Mouse (Mus musculus) liver, embryonic 12.5 days (tissue): Measurements from ENCODE around the gene Alkbh4. TPM values are rescaled to one million over a fixed set of nuclear protein-coding genes. Genes with fewer than 3 reads are reported as not detected.
"Not testable (repeated sequence)": the region's sequence is repeated elsewhere in the genome, so short reads cannot be mapped to it uniquely, and the experiment has no call there.

ENCODE experiments used
- ATAC-seq: fragments of 200-750 bp; cut with Nextera tagmentation; 2 replicates; pipeline ENCODE4 v1.8.0; 2017; ENCODE audit warnings: moderate number of reproducible peaks, mild to moderate bottlenecking, moderate library complexity
- H3K27ac ChIP-seq: fragments of 300-500 bp; sonication (generic); 2 replicates; pipeline ENCODE4 v1.5.1; 2016; ENCODE audit warnings: mild to moderate bottlenecking
- H3K27me3 ChIP-seq: fragments of 300-500 bp; sonication (generic); replicated peaks from 2 replicates; pipeline ENCODE4 v1.6.1; 2016; ENCODE audit warnings: mild to moderate bottlenecking, moderate library complexity
- H3K36me3 ChIP-seq: fragments of 300-500 bp; sonication (generic); 2 replicates; pipeline ENCODE4 v1.6.1; 2016; ENCODE audit warnings: mild to moderate bottlenecking, moderate library complexity
- H3K4me1 ChIP-seq: fragments of 300-500 bp; sonication (generic); 2 replicates; pipeline ENCODE4 v1.6.1; 2016
- H3K4me2 ChIP-seq: fragments of 300-500 bp; sonication (generic); 2 replicates; pipeline ENCODE4 v1.6.1; 2016; ENCODE audit warnings: mild to moderate bottlenecking, moderate library complexity
- H3K4me3 ChIP-seq: fragments of 300-500 bp; sonication (generic); 2 replicates; pipeline ENCODE4 v1.5.1; 2016; ENCODE audit warnings: mild to moderate bottlenecking, moderate library complexity
- H3K9ac ChIP-seq: fragments of 300-500 bp; sonication (generic); 2 replicates; pipeline ENCODE4 v1.6.1; 2016; ENCODE audit warnings: mild to moderate bottlenecking, moderate library complexity
- H3K9me3 ChIP-seq: fragments of 300-500 bp; sonication (generic); replicated peaks from 2 replicates; pipeline ENCODE4 v1.6.1; 2016; ENCODE audit warnings: mild to moderate bottlenecking, moderate library complexity
- WGBS: fragments of 180-500 bp; shearing (Covaris S2); methylation state at CpG from one replicate; pipeline ENCODE4 v1.1.7; 2016; ENCODE audit not compliant: insufficient replicate concordance; 5-methylcytosine and 5-hydroxymethylcytosine counted together
- polyA plus RNA-seq: library from polyadenylated mRNA; unstranded; fragments of >200 nt; fragmentation: Nextera tagmentation; extraction: Ambion mirVana; gene quantifications from 2 replicates; pipeline ENCODE4 v1.2.1, GENCODE M21; 2016

The Alkbh4 gene
- polyA plus RNA-seq, 1 experiment from 2014 or later: 18.8 TPM

DNA sequence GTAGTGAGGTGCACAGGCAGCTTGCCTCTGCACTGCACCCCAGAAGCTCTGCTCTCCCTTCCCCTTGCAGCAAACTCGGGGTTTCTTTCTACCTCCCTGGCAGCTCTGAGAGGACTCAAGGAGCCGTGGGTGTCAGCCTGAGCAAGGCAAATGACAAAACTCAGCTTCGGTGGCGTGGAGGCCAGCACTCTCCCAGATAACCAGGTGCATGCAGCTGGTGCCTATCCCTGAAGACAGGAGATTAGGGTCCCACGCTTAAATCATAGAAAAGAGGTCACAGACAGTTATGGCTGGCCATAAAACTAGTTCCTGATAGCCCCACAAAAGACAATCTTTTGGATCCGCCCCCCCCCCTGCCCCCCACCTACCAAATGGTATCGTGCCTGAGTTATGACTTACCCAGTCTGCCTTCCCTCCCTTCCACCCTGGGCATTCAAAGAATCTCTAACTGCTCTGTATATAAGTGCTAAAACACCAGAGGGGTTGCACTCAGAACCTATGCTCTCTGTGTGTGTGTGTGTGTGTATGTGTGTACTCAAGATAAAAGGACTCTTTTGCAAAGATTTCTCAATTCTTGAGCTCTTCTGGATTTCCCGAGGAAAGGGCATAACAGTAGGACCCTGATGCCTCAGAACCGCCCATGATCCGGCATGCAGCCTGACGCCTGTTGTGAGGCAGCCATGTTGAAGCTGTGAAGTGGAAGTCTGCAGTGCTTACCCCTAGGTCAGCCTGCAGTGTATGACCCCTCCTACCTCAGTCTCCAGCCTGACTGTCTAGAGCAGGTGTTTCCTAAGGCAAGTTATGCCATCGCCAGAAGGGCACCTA, 8.9 kb downstream of the Alkbh4 start:
- peaks cover 43% of the 10 kb centered on the region for H3K4me1 ChIP-seq

DNA sequence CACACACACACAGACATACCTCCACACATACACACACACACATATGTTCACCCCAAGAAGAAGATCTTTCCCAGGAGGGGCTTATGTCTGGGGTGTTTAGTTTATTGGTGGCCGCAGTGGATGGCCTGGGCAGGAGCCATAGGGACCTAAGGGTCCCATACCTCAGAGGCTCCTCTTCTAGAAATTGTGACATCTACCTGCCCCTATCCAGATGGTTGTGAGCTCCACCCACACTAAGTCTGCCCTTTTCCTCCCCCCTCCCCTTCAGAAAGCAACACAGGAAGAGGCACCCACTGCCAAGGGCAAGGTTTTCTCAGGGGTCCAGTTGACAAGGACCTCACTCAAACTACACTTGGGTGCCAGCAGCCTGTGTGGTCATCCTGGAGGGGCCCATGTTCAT, 11.0 kb downstream of the Alkbh4 start:
- ATAC-seq: no peak
- Histone ChIP-seq H3K27me3 (no peaks in the 10 kb centered on the region), H3K4me2 (no peak overlapping the region), H3K4me1 (peaks cover 42% of the 10 kb centered on the region), H3K36me3 (peaks cover 10% of the 10 kb centered on the region), H3K9ac (no peak overlapping the region), H3K4me3 (no peak overlapping the region), H3K27ac (no peak overlapping the region), H3K9me3 (peaks cover 6% of the 10 kb centered on the region; the same call in 1 of the 2 replicates)
- 72% methylated on average over 1 of the region's 1 CpGs for WGBS

More for the DNA sequence above, 8.9 kb downstream of the Alkbh4 start:
- peak overlapping the region; percentile 62 for H3K27ac ChIP-seq
- H3K9me3 ChIP-seq: peaks cover 6% of the 10 kb centered on the region; the same call in 1 of the 2 replicates
- no peak overlapping the region for H3K4me3 ChIP-seq
- 32% methylated on average over 12 of the region's 12 CpGs for WGBS
- H3K27me3 ChIP-seq: no peaks in the 10 kb centered on the region
- ATAC-seq: no peak
- H3K9ac ChIP-seq: no peak overlapping the region
- H3K4me2 ChIP-seq: 0 out of 2 replicates have a peak overlapping the region, but pooled peaks have one; percentile 12
- H3K36me3 ChIP-seq: peaks cover 30% of the 10 kb centered on the region

DNA sequence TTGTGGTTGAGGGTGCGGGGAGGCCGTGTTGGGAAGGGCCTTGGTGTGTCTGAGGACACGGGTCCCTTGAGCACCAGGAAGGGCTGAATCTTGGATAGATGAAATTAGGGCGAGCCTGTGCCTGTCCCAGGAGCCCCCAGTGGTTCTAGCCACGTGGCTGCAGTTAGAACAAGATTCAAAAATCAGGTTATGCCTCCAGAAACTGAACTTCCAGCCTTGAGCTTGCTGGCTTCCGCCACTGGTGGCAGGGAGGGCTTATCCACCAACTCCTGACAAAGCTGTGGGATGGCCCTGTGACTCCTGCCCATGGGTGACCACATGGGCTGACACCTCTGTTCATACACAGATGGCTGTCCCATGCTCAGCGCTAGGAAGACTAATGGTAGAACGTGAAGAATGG, 11.8 kb downstream of the Alkbh4 start:
- Histone ChIP-seq H3K4me1 (peaks cover 42% of the 10 kb centered on the region), H3K27me3 (no peaks in the 10 kb centered on the region), H3K36me3 (peaks cover 2% of the 10 kb centered on the region; the same call in 1 of the 2 replicates), H3K9me3 (peaks cover 1% of the 10 kb centered on the region; the same call in 1 of the 2 replicates), H3K4me3 (no peak overlapping the region), H3K9ac (no peak overlapping the region), H3K27ac (no peak overlapping the region), H3K4me2 (no peak overlapping the region)
- ATAC-seq: no peak
- WGBS: 53% methylated on average over 8 of the region's 8 CpGs

DNA sequence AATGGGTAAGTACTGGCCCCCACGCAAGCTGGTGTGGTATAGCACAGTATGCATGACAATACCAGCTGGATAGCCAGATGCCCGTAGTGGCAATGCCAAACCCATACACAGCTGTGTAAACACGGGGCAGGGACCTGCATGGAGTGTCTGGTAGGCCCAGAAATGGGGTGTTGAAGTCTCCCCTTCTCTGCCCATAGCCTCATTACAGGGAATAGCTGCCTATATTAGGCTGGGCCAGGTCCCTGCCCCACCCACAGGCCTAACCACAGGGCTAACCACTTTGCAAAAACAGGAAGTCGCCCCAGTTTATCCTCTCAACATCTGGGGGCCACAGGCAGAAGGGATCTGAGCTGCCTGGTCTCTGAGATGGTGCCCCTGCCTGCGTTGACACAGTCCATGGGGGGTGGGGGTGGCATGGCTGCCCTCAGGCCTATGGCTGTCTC, 13.2 kb downstream of the Alkbh4 start:
- H3K27me3 ChIP-seq, H3K9me3 ChIP-seq, H3K27ac ChIP-seq, H3K4me3 ChIP-seq, H3K9ac ChIP-seq, H3K4me2 ChIP-seq, H3K36me3 ChIP-seq: not testable (repeated sequence)
- 20% methylated on average over 5 of the region's 5 CpGs for WGBS
- peaks cover 40% of the 10 kb centered on the region for H3K4me1 ChIP-seq
- ATAC-seq: peak; percentile 69

DNA sequence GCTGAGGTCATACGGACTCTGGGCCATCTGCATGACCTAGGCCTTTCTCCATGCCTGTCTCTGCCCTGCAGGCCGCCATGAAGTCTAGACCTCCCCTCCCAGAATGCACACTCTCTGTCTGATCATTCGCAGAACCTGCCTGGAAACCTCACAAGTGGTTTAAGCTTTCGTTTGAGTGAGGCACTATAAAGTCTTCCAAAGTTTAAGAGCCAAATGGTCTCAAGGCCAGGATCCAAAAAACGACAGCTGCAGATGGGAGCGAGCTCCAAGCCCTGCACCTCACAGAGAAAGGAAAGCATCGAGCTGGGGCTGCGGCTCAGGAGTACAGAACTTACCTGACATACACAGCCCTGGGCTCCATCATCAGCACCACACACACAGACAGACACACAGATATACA, 16.4 kb downstream of the Alkbh4 start:
- no peak overlapping the region for H3K9ac ChIP-seq
- H3K9me3 ChIP-seq: no peaks in the 10 kb centered on the region
- no peaks in the 10 kb centered on the region for H3K36me3 ChIP-seq
- ATAC-seq: no peak
- no peak overlapping the region for H3K4me3 ChIP-seq
- H3K4me1 ChIP-seq: peaks cover 16% of the 10 kb centered on the region
- 68% methylated on average over 8 of the region's 8 CpGs for WGBS
- H3K27me3 ChIP-seq: no peaks in the 10 kb centered on the region
- H3K27ac ChIP-seq: no peak overlapping the region
- H3K4me2 ChIP-seq: no peak overlapping the region

DNA sequence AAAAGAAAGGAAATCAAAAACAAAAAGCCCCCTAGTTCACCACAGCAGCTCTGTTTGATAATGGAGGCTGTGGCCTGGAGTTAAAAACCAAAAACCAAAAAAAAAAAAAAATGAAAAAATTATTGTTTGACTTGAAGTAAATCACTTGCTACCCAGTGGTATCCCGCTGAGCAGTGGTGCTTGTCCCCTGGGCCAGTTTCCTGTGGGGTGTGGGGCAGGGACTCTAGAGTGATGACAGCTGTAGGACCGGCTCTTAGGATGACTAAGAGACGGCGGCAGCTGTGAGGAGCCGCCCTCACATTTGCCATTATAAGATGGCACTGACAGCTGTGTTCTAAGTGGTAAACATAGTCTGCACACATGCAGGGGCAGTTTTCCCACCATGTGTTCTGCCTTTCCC, 19.5 kb downstream of the Alkbh4 start:
- no peaks in the 10 kb centered on the region for H3K4me1 ChIP-seq
- no peak overlapping the region for H3K4me2 ChIP-seq
- no peak overlapping the region for H3K27ac ChIP-seq
- no peaks in the 10 kb centered on the region for H3K9me3 ChIP-seq
- ATAC-seq: no peak
- H3K36me3 ChIP-seq: peaks cover 4% of the 10 kb centered on the region
- 77% methylated on average over 5 of the region's 5 CpGs for WGBS
- H3K9ac ChIP-seq: no peak overlapping the region
- H3K4me3 ChIP-seq: no peak overlapping the region
- no peaks in the 10 kb centered on the region for H3K27me3 ChIP-seq

DNA sequence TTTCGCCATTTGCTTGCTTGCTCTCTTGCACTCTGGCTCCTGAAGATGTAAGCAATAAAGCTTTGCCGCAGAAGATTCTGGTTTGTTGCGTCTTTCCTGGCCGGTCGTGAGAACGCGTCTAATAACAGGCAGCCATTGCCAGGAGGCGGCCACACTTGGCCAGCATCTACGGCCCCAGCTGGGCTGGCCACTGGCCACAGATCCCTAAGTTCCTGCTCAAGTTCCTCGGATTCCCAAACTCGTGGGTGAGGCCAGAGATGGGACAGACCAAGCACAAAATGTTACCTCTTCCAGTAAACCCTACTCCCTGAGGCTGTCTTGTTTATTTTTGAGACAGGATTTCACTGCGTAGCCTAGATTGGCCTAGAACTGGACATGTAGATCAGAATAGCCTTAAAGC, 24.1 kb downstream of the Alkbh4 start:
- not testable (repeated sequence) for H3K4me2 ChIP-seq, H3K4me3 ChIP-seq, H3K27me3 ChIP-seq, H3K4me1 ChIP-seq, ATAC-seq, H3K9me3 ChIP-seq, H3K27ac ChIP-seq, H3K9ac ChIP-seq
- 83% methylated on average over 11 of the region's 12 CpGs for WGBS
- peaks cover 16% of the 10 kb centered on the region for H3K36me3 ChIP-seq

DNA sequence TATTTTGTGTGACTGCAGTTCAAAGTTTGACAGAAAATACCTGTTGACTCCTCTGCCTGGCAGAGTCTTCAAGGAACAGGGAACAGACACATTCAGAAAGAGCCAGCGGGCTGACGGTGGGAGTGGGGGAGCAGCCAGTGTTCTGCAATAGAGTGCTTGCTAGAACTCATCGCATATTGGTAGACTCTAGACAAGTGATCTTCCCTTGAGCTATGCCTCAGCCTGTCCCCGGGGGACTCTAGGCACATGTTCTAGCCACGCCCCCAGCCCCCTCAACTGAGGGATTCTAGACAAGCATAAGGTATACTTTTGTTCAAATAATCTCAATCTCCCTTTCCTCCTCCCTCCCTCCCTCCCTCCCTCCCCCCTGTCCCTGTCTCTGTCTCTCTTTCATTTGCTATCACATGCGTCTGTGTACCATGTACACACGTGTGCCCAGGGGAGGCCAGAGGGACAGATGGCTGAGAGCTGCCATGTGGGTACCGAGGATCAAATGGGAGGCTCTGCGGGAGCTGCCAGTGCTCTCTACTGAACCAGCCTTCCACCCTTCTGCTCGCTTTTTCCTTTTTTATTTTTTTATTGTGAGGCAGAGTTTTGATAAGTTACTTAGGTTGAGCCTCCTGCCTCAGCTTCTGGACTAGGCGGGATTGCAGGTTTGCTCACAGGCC, 28.0 kb downstream of the Alkbh4 start:
- H3K27ac ChIP-seq: no peak overlapping the region
- 73% methylated on average over 11 of the region's 11 CpGs for WGBS

DNA sequence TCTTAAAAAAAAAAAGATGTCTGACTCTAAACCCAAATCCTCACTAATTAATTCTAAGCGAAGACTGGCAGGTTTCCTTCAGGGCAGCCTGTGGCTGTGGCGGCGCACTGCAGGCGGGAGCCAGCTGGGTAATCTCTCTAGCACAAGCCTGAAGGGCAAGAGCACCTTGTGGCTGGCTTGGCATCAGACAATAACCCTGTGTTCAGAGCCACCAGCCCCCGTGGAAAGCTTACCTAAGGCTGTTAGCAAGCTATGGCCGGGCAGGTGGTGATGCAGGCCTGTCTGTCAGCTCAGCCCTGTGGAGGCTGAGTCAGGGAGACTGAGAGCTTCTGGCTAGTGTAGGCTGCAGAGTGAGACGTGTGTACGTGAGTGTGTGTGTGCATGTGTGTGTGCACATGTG, 29.3 kb downstream of the Alkbh4 start:
- WGBS: 80% methylated on average over 8 of the region's 8 CpGs
- Histone ChIP-seq H3K27ac (no peak overlapping the region), H3K4me3 (no peak overlapping the region), H3K4me1 (peaks cover 8% of the 10 kb centered on the region), H3K9me3 (peaks cover 6% of the 10 kb centered on the region; the same call in 1 of the 2 replicates), H3K4me2 (no peak overlapping the region), H3K36me3 (peaks cover 29% of the 10 kb centered on the region), H3K27me3 (no peaks in the 10 kb centered on the region), H3K9ac (no peak overlapping the region)
- ATAC-seq: no peak

More for the DNA sequence above, 28.0 kb downstream of the Alkbh4 start:
- H3K36me3 ChIP-seq: peaks cover 32% of the 10 kb centered on the region
- H3K9me3 ChIP-seq: peaks cover 6% of the 10 kb centered on the region; the same call in 1 of the 2 replicates
- H3K27me3 ChIP-seq: no peaks in the 10 kb centered on the region
- H3K4me1 ChIP-seq: no peaks in the 10 kb centered on the region
- no peak overlapping the region for H3K4me2 ChIP-seq
- H3K4me3 ChIP-seq: no peak overlapping the region
- ATAC-seq: no peak
- H3K9ac ChIP-seq: no peak overlapping the region

DNA sequence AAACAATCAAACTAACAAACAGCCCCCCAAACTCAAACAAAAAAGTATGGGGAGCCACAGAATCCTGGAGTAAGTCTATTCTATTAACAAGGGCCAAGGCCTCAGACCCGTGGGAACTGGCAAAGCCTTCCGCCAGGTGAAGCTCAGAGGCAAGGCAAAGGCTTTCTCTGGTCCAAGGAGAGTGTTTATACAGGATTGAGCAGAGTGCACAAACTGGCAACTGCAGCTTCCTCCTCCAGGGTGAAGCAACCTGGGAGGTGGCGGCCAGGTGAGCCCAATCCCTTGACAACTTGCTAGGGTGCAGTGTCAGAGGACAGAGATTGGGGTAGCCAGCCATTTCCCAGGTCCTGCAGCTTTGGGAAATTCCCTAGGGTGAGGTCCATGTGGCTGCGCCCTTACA, 31.4 kb downstream of the Alkbh4 start:
- no peak overlapping the region for H3K4me3 ChIP-seq
- H3K4me1 ChIP-seq: peaks cover 29% of the 10 kb centered on the region
- no peaks in the 10 kb centered on the region for H3K27me3 ChIP-seq
- 87% methylated on average over 4 of the region's 4 CpGs for WGBS
- peaks cover 6% of the 10 kb centered on the region; the same call in 1 of the 2 replicates for H3K9me3 ChIP-seq
- no peak overlapping the region for H3K4me2 ChIP-seq
- H3K27ac ChIP-seq: no peak overlapping the region
- no peak overlapping the region for H3K9ac ChIP-seq
- peaks cover 19% of the 10 kb centered on the region for H3K36me3 ChIP-seq
- no peak for ATAC-seq

DNA sequence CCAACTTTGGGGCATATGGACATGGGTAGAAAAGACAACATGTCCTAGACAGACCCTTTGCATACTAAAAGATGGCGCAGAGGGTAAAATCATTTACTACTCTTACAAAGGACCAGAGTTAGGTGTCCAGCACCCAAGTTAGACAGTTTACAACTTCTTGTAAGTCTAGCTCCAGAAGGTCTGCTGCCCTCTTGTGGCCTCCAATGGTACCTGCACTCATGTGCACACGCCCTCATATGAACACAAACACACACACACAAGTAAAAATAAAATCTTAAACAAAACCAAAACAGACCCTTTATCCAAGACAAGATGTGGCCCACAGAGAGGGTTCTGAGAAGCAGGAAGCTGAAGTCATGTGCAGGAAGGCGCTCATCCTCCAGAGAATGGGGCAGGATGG, 32.1 kb downstream of the Alkbh4 start:
- Histone ChIP-seq H3K36me3 (peaks cover 19% of the 10 kb centered on the region), H3K9me3 (peaks cover 6% of the 10 kb centered on the region; the same call in 1 of the 2 replicates), H3K9ac (no peak overlapping the region), H3K27me3 (no peaks in the 10 kb centered on the region), H3K4me1 (peaks cover 35% of the 10 kb centered on the region), H3K27ac (no peak overlapping the region), H3K4me3 (no peak overlapping the region), H3K4me2 (no peak overlapping the region)
- 80% methylated on average over 3 of the region's 3 CpGs for WGBS
- ATAC-seq: no peak
